Mouse (Mus musculus) midbrain, postnatal 0 days (tissue): ENCODE data around the gene Rpl36. TPM values are rescaled to one million over a fixed set of nuclear protein-coding genes. Genes with fewer than 3 reads are reported as not detected.

Source experiments
- ATAC-seq: fragments of 200-750 bp; cut with Nextera tagmentation; 2 replicates; pipeline ENCODE4 v1.8.0; 2017; ENCODE audit warnings: moderate number of reproducible peaks, mild to moderate bottlenecking, moderate TSS enrichment, moderate library complexity; ENCODE audit not compliant: low FRiP score
- DNase-seq: peaks from one replicate; pipeline ENCODE4 v3.0.0-alpha.2; 2015; ENCODE audit warnings: low spot score
- H3K27ac ChIP-seq: fragments of 300-500 bp; sonication (generic); 2 replicates; pipeline ENCODE4 v1.5.1; 2014; ENCODE audit warnings: low read depth, mild to moderate bottlenecking, low read length, mixed read lengths
- H3K27me3 ChIP-seq: fragments of 300-500 bp; sonication (generic); 2 replicates; pipeline ENCODE4 v1.6.1; 2014; ENCODE audit warnings: low read length, control low read depth, mixed read lengths; ENCODE audit not compliant: insufficient read depth
- H3K36me3 ChIP-seq: fragments of 300-500 bp; sonication (generic); 2 replicates; pipeline ENCODE4 v1.6.1; 2014; ENCODE audit warnings: low read length, control low read depth, mixed read lengths; ENCODE audit not compliant: insufficient read depth
- H3K4me1 ChIP-seq: fragments of 300-500 bp; sonication (generic); 2 replicates; pipeline ENCODE4 v1.6.1; 2014; ENCODE audit warnings: mild to moderate bottlenecking, control low read depth, antibody characterized with exemption, low read length, mixed read lengths; ENCODE audit not compliant: insufficient read depth
- H3K4me2 ChIP-seq: fragments of 300-500 bp; sonication (generic); 2 replicates; pipeline ENCODE4 v1.6.1; 2014; ENCODE audit warnings: low read depth, mild to moderate bottlenecking, low read length, mixed read lengths; ENCODE audit not compliant: poor library complexity, severe bottlenecking
- H3K4me3 ChIP-seq: fragments of 300-500 bp; sonication (generic); 2 replicates; pipeline ENCODE4 v1.5.1; 2014; ENCODE audit warnings: low read depth, mild to moderate bottlenecking, low read length, moderate library complexity
- H3K9ac ChIP-seq: fragments of 300-500 bp; sonication (generic); replicated peaks from 2 replicates; pipeline ENCODE4 v1.6.1; 2014; ENCODE audit warnings: mild to moderate bottlenecking, low read length, moderate library complexity, mixed read lengths; ENCODE audit not compliant: poor library complexity, severe bottlenecking
- H3K9me3 ChIP-seq: fragments of 300-500 bp; sonication (generic); 2 replicates; pipeline ENCODE4 v1.6.1; 2016; ENCODE audit warnings: low read length, control low read depth
- CTCF ChIP-seq: IDR thresholded peaks from 2 replicates; pipeline ENCODE4 v1.5.1; 2016; ENCODE audit warnings: antibody characterized with exemption, mild to moderate bottlenecking
- WGBS: fragments of 180-500 bp; shearing (Covaris S2); extraction: QIAGEN DNeasy Blood & Tissue Kit; methylation state at CpG from one replicate; pipeline ENCODE4 v1.1.7; 2014; 5-methylcytosine and 5-hydroxymethylcytosine counted together
- polyA plus RNA-seq: library from polyadenylated mRNA; unstranded; fragments of >200 nt; fragmentation: Nextera tagmentation; extraction: Ambion mirVana; gene quantifications from 2 replicates; pipeline ENCODE4 v1.2.1, GENCODE M21; 2015
- total RNA-seq: library from RNA; depleted of rRNA; stranded (reverse); fragments of >200 nt; gene quantifications from 2 replicates; pipeline ENCODE4 v1.2.3, GENCODE M21; 2014

Gene Rpl36
- total and polyA plus RNA-seq, 2 experiments from 2014 or later = 1,008 to 1,089 TPM

- no peak for ATAC-seq
- Histone ChIP-seq H3K9me3 (no peaks in the 10 kb centered on the region), H3K9ac (no peak overlapping the region), H3K27ac (no peak overlapping the region), H3K27me3 (no peaks in the 10 kb centered on the region), H3K36me3 (peaks cover 47% of the 10 kb centered on the region), H3K4me1 (peaks cover 24% of the 10 kb centered on the region), H3K4me2 (no peak overlapping the region), H3K4me3 (no peak overlapping the region)
- TF ChIP-seq CTCF = no peak
- WGBS = 67% methylated on average over 1 of the region's 1 CpGs
- no peak for DNase-seq
These were observed 25.4 kb upstream of the Rpl36 start for GRCm38 (mm10) chr17:56587773-56588172.

- Histone ChIP-seq H3K4me3 (no peak overlapping the region), H3K4me1 (peaks cover 16% of the 10 kb centered on the region), H3K27ac (no peak overlapping the region), H3K27me3 (no peaks in the 10 kb centered on the region), H3K36me3 (peaks cover 56% of the 10 kb centered on the region), H3K4me2 (no peak overlapping the region), H3K9ac (no peak overlapping the region), H3K9me3 (no peaks in the 10 kb centered on the region)
- TF ChIP-seq CTCF = no peak
- ATAC-seq (no peak), DNase-seq (no peak)
- WGBS = 97% methylated on average over 4 of the region's 4 CpGs
These were observed 24.3 kb upstream of the Rpl36 start for GRCm38 (mm10) chr17:56588921-56589320.

- Histone ChIP-seq H3K27ac (no peak overlapping the region), H3K9ac (no peak overlapping the region), H3K4me3 (no peak overlapping the region), H3K4me2 (no peak overlapping the region), H3K27me3 (no peaks in the 10 kb centered on the region), H3K4me1 (0 out of 2 replicates have a peak, but pooled peaks cover under 1% of the 10 kb centered on the region), H3K9me3 (no peaks in the 10 kb centered on the region), H3K36me3 (peaks cover 88% of the 10 kb centered on the region)
- DNase-seq = no peak
- ATAC-seq = no peak
- TF ChIP-seq CTCF = no peak
These were observed 20.7 kb upstream of the Rpl36 start for GRCm38 (mm10) chr17:56592553-56592952.

- H3K9ac ChIP-seq = no peak overlapping the region
- ATAC-seq (no peak), DNase-seq (no peak)
- no peaks in the 10 kb centered on the region for H3K4me1 ChIP-seq
- no peaks in the 10 kb centered on the region for H3K27me3 ChIP-seq
- H3K27ac ChIP-seq = no peak overlapping the region
- TF ChIP-seq CTCF = no peak
- H3K36me3 ChIP-seq = peaks cover 88% of the 10 kb centered on the region
- no peaks in the 10 kb centered on the region for H3K9me3 ChIP-seq
- no peak overlapping the region for H3K4me3 ChIP-seq
- H3K4me2 ChIP-seq = no peak overlapping the region
- 91% methylated on average over 8 of the region's 8 CpGs for WGBS
These were observed 19.5 kb upstream of the Rpl36 start for GRCm38 (mm10) chr17:56593527-56594271.

GRCm38 (mm10) chr17:56603186-56604069 is 9.8 kb upstream of the Rpl36 start:
- no peak for TF ChIP-seq CTCF
- Histone ChIP-seq H3K4me1 (peaks cover 1% of the 10 kb centered on the region), H3K9me3 (no peaks in the 10 kb centered on the region), H3K36me3 (peaks cover 78% of the 10 kb centered on the region), H3K4me3 (no peak overlapping the region), H3K27me3 (no peaks in the 10 kb centered on the region), H3K4me2 (no peak overlapping the region), H3K27ac (no peak overlapping the region), H3K9ac (no peak overlapping the region)
- no peak for DNase-seq
- 94% methylated on average over 28 of the region's 28 CpGs for WGBS
- no peak for ATAC-seq

GRCm38 (mm10) chr17:56604070-56604380 is 9.2 kb upstream of the Rpl36 start:
- WGBS = 89% methylated on average over 9 of the region's 9 CpGs
- no peak overlapping the region for H3K9ac ChIP-seq
- no peaks in the 10 kb centered on the region for H3K9me3 ChIP-seq
- H3K4me3 ChIP-seq = no peak overlapping the region
- no peak overlapping the region for H3K27ac ChIP-seq
- H3K4me1 ChIP-seq = peaks cover 5% of the 10 kb centered on the region
- no peak for TF ChIP-seq CTCF
- no peaks in the 10 kb centered on the region for H3K27me3 ChIP-seq
- H3K36me3 ChIP-seq = peaks cover 78% of the 10 kb centered on the region
- ATAC-seq (no peak), DNase-seq (no peak)
- no peak overlapping the region for H3K4me2 ChIP-seq
